Mouse (Mus musculus) A20 (cell line): Measurements from ENCODE around the gene Large1.
A peak's percentile ranks its signal among the peaks of the same experiment; 100 is the strongest.
"Not testable (repeated sequence)": the region's sequence is repeated elsewhere in the genome, so short reads cannot be mapped to it uniquely, and the experiment has no call there.

Source experiments
- DNase-seq: peaks from one replicate; pipeline ENCODE4 v3.0.0-alpha.2; 2011; ENCODE audit warnings: low read depth, low spot score

Large1 gene

GRCm38 (mm10) chr8:73353108-73353793 lies at the start of gene Large1:
Gene Large1 (minus strand): TSS chr8:73353540.
- DNase-seq: no peak

- no peak for DNase-seq
Measured at GRCm38 (mm10) chr8:73400343-73400742, 47.0 kb upstream of the Large1 start.

- DNase-seq: not testable (repeated sequence)
Measured at GRCm38 (mm10) chr8:73373001-73373400, 19.7 kb upstream of the Large1 start.

- peak; percentile 1 for DNase-seq
Measured at GRCm38 (mm10) chr8:73355979-73356378, 2.6 kb upstream of the Large1 start.

- DNase-seq: no peak
Measured at GRCm38 (mm10) chr8:73354201-73354881, 1.0 kb upstream of the Large1 start.

- no peak for DNase-seq
Measured at GRCm38 (mm10) chr8:73353794-73354179, 447 bp upstream of the Large1 start.

- no peak for DNase-seq
Measured at GRCm38 (mm10) chr8:73352301-73353107, 836 bp downstream of the Large1 start.

GRCm38 (mm10) chr8:73350366-73350765 lies 3.0 kb downstream of the Large1 start:
- DNase-seq: no peak

- DNase-seq: no peak
Measured at GRCm38 (mm10) chr8:73342761-73343395, 10.5 kb downstream of the Large1 start.

GRCm38 (mm10) chr8:73336845-73337244 lies 16.5 kb downstream of the Large1 start:
- no peak for DNase-seq

GRCm38 (mm10) chr8:73329131-73329530 lies 24.2 kb downstream of the Large1 start:
- DNase-seq: no peak

- DNase-seq: no peak
Measured at GRCm38 (mm10) chr8:73328056-73328455, 25.3 kb downstream of the Large1 start.

- no peak for DNase-seq
Measured at GRCm38 (mm10) chr8:73324667-73325066, 28.7 kb downstream of the Large1 start.

GRCm38 (mm10) chr8:73323591-73323990 lies 29.7 kb downstream of the Large1 start:
- no peak for DNase-seq

GRCm38 (mm10) chr8:73319500-73319899 lies 33.8 kb downstream of the Large1 start:
- not testable (repeated sequence) for DNase-seq

GRCm38 (mm10) chr8:73313911-73314310 lies 39.4 kb downstream of the Large1 start:
- DNase-seq: no peak

- DNase-seq: no peak
Measured at GRCm38 (mm10) chr8:73312714-73313607, 40.4 kb downstream of the Large1 start.

GRCm38 (mm10) chr8:73310471-73310870 lies 42.9 kb downstream of the Large1 start:
- DNase-seq: no peak

GRCm38 (mm10) chr8:73310036-73310435 lies 43.3 kb downstream of the Large1 start:
- no peak for DNase-seq

- no peak for DNase-seq
Measured at GRCm38 (mm10) chr8:73303907-73304306, 49.4 kb downstream of the Large1 start.

- DNase-seq: no peak
Measured at GRCm38 (mm10) chr8:73302947-73303346, 50.4 kb downstream of the Large1 start.
